Mouse (Mus musculus) thymus, postnatal 36 days (tissue): ENCODE measurements around the gene Tmcc3.

Experiments used
- DNase-seq, 2 experiments: peaks; one replicate each; pipeline ENCODE4 v3.0.0; 2022; ENCODE audit warnings: mixed read lengths in 2 of 2

Tmcc3 gene

GRCm38 (mm10) chr10:94555394-94555793 is 243.6 kb downstream of the Tmcc3 start:
- no peak for DNase-seq

GRCm38 (mm10) chr10:94557428-94558149 is 245.8 kb downstream of the Tmcc3 start:
- no peak for DNase-seq

GRCm38 (mm10) chr10:94558826-94559225 is 247.1 kb downstream of the Tmcc3 start:
- DNase-seq: no peak

- DNase-seq: no peak
These were observed 249.6 kb downstream of the Tmcc3 start for GRCm38 (mm10) chr10:94561351-94561750.

- peak; percentile 59 to 62 for DNase-seq
These were observed 250.4 kb downstream of the Tmcc3 start for GRCm38 (mm10) chr10:94562188-94562587.

GRCm38 (mm10) chr10:94562991-94563390 is 251.2 kb downstream of the Tmcc3 start:
- DNase-seq: no peak

GRCm38 (mm10) chr10:94565410-94566221 is 253.9 kb downstream of the Tmcc3 start:
- DNase-seq: no peak

GRCm38 (mm10) chr10:94566222-94566868 is 254.6 kb downstream of the Tmcc3 start:
- DNase-seq: no peak

- no peak for DNase-seq
These were observed 255.5 kb downstream of the Tmcc3 start for GRCm38 (mm10) chr10:94567251-94567650.

- DNase-seq: no peak
These were observed 256.2 kb downstream of the Tmcc3 start for GRCm38 (mm10) chr10:94567915-94568314.

- DNase-seq: no peak
These were observed 257.1 kb downstream of the Tmcc3 start for GRCm38 (mm10) chr10:94568867-94569266.

GRCm38 (mm10) chr10:94569731-94570130 is 258.0 kb downstream of the Tmcc3 start:
- no peak for DNase-seq

- no peak for DNase-seq
These were observed 260.3 kb downstream of the Tmcc3 start for GRCm38 (mm10) chr10:94571927-94572620.

- DNase-seq: no peak
These were observed 261.0 kb downstream of the Tmcc3 start for GRCm38 (mm10) chr10:94572772-94573171.

GRCm38 (mm10) chr10:94574451-94575333 is 262.9 kb downstream of the Tmcc3 start:
- DNase-seq: no peak

GRCm38 (mm10) chr10:94575958-94576357 is 264.2 kb downstream of the Tmcc3 start:
- DNase-seq: no peak

GRCm38 (mm10) chr10:94578870-94579269 is 267.1 kb downstream of the Tmcc3 start:
- no peak for DNase-seq

GRCm38 (mm10) chr10:94581384-94581783 is 269.6 kb downstream of the Tmcc3 start:
- no peak for DNase-seq

GRCm38 (mm10) chr10:94583714-94584113 is 272.0 kb downstream of the Tmcc3 start:
- no peak for DNase-seq

- no peak for DNase-seq
These were observed 273.2 kb downstream of the Tmcc3 start for GRCm38 (mm10) chr10:94584851-94585359.

GRCm38 (mm10) chr10:94585819-94586218 is 274.1 kb downstream of the Tmcc3 start:
- no peak for DNase-seq

GRCm38 (mm10) chr10:94588976-94589375 is 277.2 kb downstream of the Tmcc3 start:
- DNase-seq: no peak
